Mouse (Mus musculus) lung, adult 10 weeks (tissue): ENCODE data around the gene Grwd1. TPM values are rescaled to one million over a fixed set of nuclear protein-coding genes. Genes with fewer than 3 reads are reported as not detected.

Experiments used
- polyA plus RNA-seq: library from polyadenylated mRNA; stranded (reverse); fragments of 350-450 nt; fragmentation: Illumina TruSeq; extraction: RNeasy Lipid Tissue Mini Kit (QIAGEN cat#74804); gene quantifications from one replicate; pipeline ENCODE4 v1.2.3, GENCODE M21; 2014; ENCODE audit warnings: low read depth, low replicate concordance; ENCODE audit not compliant: insufficient read depth

The Grwd1 gene
- 10.2 TPM for polyA plus RNA-seq

DNA sequence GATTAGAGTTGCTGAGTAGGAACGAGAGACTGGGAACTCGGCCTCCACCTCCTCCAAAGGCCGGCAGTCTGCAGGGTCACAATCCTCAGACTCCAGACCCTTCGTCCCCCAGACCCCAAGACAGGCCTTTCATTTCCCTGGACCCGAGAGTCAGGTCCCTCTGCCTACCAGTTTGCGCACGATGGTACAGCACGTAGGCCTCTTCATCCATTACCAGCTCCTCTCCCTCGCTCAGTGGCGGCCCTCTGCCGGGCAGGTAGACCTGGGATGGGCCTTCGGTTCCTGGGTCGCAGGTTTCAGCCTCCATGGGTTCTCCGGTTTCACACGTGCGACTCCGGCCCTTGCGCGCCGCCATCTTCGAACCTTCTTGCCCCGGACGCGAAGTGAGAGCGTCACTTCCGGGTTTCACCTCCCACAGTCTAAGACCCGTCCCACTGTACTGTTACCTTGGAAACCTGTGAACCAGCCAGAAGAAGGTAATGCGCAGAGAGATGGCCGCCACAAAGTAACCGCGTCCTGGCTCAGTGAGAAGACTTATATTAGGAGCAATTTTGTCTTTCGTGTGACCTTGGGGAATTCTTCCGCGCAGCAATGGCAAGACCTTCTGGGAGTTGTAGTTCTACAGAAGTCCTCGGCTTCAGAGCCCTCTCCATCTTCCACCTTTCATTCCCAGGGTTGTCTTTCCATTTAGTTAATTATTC, at the start of gene Grwd1:
Gene Grwd1, minus strand, starts transcription at position 518 of the 701 bp plus-strand sequence.

DNA sequence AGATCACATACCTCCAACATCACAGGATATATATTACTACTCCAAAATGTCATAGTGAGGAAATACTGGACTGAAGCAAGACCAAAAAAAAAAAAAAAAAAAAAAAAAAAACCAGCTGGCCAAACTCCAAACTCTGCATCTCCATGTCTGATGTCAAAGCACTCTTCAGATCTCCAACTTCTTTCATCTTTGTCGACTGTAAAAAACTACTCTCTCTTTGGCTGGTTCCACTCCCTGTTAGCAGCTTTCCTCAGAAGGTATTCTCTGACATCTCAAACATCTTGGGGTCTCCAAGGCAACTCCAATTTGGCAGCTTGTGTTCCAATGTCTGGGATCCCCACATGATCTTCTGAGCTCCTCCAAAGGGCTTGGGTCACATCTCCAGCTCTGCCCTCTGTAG, 47.5 kb upstream of the Grwd1 start, which contains the start of gene Grin2d:
Gene Grin2d, minus strand, starts transcription at position 101 of the 400 bp plus-strand sequence.

DNA sequence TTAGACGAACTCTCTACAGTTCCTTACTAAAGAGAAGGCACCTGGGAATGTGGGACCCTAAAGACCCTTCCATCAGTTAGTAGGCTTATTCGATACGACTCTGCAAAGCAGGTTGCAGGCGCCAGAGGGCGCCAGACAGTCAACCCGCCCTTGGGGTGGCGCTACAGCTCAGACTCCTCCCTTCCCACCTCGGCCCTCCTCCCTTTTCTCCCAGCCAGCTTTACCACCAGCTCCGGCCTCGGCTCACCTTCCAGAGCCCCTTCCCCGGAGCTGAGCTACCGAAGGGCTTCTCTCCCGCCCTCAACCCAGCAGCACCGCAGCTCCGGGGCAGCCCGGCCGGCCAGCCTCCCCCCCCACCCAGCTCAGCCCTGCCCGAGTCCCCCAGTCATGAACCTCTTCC, 41.9 kb upstream of the Grwd1 start, which contains the start of gene Kdelr1:
Gene Kdelr1, plus strand, starts transcription at position 149 of the 400 bp plus-strand sequence.

DNA sequence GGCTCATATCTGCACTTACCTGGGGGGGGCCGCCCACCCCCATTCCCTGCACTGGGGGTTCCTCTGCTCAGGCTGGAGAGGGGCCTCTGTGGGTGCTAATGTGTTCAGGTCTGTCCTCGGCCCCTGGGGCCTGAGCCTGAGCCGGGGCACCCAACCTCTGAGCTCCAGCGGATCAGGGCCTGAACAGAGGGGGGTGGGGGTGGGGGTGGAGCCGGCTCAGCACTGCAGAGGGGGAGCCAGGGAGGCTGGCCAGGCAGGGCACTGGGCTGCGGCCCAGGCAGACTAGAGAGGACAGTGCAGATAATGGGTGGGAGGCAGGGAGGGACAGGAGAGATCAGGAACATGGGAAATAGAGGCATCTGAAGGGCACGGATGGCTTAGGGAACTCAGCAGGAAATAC, 6.1 kb downstream of the Grwd1 start, which contains the start of gene Kcnj14:
Gene Kcnj14, minus strand, starts transcription at position 185 of the 400 bp plus-strand sequence.

DNA sequence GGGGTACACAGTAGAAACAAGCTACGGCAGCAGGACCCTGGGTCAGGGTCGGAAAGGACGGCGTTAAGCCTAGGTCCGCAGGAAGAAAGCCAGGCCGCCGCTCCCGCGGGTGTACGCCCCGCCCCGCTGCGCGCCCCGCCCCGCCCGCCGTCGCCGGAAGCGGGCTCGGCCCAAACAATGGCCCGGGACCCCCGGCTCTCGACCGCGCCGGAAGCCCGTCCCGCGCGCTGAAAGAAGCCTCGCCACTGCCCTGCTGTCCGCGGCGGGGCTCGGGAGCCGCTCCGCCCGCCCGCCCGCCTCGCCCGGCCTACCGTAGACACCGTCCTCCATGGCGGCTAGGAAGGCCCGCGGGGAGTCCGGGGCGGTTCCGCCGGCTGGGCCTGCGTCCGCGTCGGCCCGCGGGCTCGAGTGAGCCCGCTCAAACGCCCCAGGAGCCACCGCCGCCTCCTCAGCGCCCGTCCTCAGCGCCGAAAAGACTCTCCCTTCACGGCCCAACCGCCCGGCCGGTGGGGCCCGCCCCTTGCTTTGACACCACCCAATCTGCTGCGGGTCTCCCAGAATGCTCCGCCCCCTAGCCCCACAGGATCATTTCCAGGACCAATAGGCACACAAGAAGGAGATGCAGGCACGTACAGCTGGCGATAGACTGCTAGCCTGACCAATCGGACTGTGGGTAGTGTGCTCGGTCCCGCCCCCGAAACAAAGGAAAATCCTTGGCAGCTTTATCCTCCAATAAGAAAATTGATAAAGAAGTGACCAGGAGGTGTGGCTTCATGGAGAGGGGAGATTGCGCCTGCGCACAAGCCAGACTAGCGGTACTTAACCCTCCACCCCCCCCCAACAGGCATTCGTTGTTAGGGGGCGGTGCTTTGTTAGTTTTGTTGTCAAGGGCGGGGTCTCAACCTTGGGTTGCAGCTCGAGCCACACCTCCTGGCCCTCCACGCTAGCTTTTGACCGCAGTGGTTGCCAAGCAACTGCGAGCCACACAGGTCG, 16.7 kb downstream of the Grwd1 start, which contains the start of gene Cyth2:
Gene Cyth2, minus strand, starts transcription at position 795 of the 993 bp plus-strand sequence.

DNA sequence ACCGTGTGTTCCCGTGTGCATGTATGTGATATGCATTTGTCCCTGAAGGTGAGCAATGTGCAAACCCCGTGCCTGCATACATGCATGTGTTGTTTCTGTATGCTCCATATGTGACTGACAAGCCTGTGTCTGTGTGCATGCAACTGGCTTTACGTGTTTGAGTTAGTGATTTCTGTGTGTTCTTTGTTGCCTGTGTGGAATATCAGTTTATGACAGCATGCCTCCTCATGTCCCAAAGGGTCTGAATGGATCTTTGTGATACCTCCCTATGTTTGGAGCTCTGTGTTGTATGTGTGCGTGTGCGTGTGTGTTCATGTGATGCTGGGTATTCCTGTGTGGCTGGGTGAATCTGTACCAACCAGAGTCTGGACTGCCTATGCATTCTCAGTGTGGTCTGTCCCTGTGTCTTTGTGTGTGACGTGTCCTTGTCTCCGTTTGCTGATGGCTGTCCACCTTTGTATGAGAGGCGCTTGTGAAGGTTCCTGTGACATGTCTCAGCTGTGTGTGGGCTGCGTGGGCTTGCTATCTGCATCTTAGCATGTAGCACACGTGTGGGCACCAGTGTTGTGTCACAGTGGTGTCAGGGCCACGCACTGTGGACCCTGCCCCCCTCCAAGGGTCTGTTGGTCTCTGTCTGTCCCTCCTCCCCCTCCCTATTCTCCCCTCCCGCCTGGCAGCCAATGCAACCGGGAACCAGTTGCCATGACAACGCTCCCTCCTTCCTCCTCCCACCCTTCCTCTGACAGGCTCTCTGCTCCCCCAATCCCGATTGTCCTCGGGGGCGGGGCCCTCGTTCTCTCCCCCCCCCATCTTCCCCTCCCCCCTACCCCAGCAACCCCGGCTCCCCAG, 46.0 kb downstream of the Grwd1 start, which contains the start of gene Sult2b1:
Gene Sult2b1, minus strand, starts transcription at position 146 of the 849 bp plus-strand sequence.

DNA sequence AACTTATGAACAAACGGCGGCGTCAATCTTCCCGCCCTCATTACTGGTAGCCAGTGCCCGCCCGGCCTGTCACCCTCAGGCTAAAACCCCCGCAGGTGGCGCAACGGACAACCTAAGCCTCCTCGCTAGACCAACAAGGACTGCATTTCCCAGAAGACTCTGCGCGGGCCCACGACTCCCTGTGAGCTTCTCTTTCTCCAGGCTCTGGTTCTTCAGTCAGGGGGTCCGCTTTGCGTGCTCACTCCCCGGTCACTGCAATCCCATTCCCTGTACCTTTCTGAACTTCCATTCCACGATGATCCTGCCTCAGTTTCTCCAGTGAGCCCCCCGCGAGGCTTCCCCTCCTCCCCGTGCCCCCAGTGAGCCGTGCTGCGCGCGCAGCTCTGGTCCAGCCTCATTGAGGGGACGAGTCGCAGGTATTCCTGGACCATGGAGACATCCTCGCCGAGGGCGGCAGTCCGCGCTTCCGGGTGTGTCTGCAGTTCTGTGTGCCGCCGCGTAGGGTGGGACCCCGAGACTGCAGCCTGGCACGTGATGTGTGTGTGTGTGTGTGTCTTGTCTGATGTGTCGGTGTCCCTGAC, 47.1 kb downstream of the Grwd1 start, which contains the start of gene Lmtk3:
Gene Lmtk3, plus strand, starts transcription at position 228 of the 581 bp plus-strand sequence.

Other genes with a start within 250 kb of the Grwd1 start
- not detected for gene Fgf21, start 215.5 kb downstream of the Grwd1 start, polyA plus RNA-seq
- gene Fut1, start 213.7 kb downstream of the Grwd1 start, polyA plus RNA-seq, result not detected
- gene Izumo1, start 209.1 kb downstream of the Grwd1 start, polyA plus RNA-seq, result 0.38 TPM
- 47.4 TPM for gene Rasip1, start 203.5 kb downstream of the Grwd1 start, polyA plus RNA-seq
- 1.9 TPM for gene Mamstr, start 191.0 kb downstream of the Grwd1 start, polyA plus RNA-seq
- 0.20 TPM for gene Fut2, start 164.6 kb downstream of the Grwd1 start, polyA plus RNA-seq
- gene Ntn5, start 146.9 kb downstream of the Grwd1 start, polyA plus RNA-seq, result 0.75 TPM
- 0.90 TPM for gene Sec1, start 136.5 kb downstream of the Grwd1 start, polyA plus RNA-seq
- gene Car11, start 131.1 kb downstream of the Grwd1 start, polyA plus RNA-seq, result 1.7 TPM
- gene Dbp, start 125.9 kb downstream of the Grwd1 start, polyA plus RNA-seq, result 6.5 TPM
- gene Rpl18, start 115.5 kb downstream of the Grwd1 start, polyA plus RNA-seq, result 1,283 TPM
- gene Sphk2, start 112.9 kb downstream of the Grwd1 start, polyA plus RNA-seq, result 16.2 TPM
- 3.8 TPM for gene Fam83e, start 109.7 kb downstream of the Grwd1 start, polyA plus RNA-seq
- not detected for gene Spaca4, start 105.1 kb downstream of the Grwd1 start, polyA plus RNA-seq
- 0.09 TPM for gene Lmtk3, start 47.2 kb downstream of the Grwd1 start, polyA plus RNA-seq
- 2.2 TPM for gene Sult2b1, start 46.3 kb downstream of the Grwd1 start, polyA plus RNA-seq
- gene Cyth2, start 16.4 kb downstream of the Grwd1 start, polyA plus RNA-seq, result 73.8 TPM
- not detected for gene Kcnj14, start 6.2 kb downstream of the Grwd1 start, polyA plus RNA-seq
- gene Kdelr1, start 41.8 kb upstream of the Grwd1 start, polyA plus RNA-seq, result 108 TPM
- 0.46 TPM for gene Grin2d, start 47.4 kb upstream of the Grwd1 start, polyA plus RNA-seq
- gene Syngr4, start 65.8 kb upstream of the Grwd1 start, polyA plus RNA-seq, result not detected
- 8.7 TPM for gene Tmem143, start 66.0 kb upstream of the Grwd1 start, polyA plus RNA-seq
- gene Emp3, start 90.5 kb upstream of the Grwd1 start, polyA plus RNA-seq, result 138 TPM
- gene Ccdc114, start 93.1 kb upstream of the Grwd1 start, polyA plus RNA-seq, result 3.5 TPM
- gene Abcc6, start 199.4 kb upstream of the Grwd1 start, polyA plus RNA-seq, result 0.27 TPM
- 19.0 TPM for gene Nomo1, start 202.8 kb upstream of the Grwd1 start, polyA plus RNA-seq